Mouse (Mus musculus): Measurements from ENCODE around the gene Ubac2.

The Ubac2 gene

DNA sequence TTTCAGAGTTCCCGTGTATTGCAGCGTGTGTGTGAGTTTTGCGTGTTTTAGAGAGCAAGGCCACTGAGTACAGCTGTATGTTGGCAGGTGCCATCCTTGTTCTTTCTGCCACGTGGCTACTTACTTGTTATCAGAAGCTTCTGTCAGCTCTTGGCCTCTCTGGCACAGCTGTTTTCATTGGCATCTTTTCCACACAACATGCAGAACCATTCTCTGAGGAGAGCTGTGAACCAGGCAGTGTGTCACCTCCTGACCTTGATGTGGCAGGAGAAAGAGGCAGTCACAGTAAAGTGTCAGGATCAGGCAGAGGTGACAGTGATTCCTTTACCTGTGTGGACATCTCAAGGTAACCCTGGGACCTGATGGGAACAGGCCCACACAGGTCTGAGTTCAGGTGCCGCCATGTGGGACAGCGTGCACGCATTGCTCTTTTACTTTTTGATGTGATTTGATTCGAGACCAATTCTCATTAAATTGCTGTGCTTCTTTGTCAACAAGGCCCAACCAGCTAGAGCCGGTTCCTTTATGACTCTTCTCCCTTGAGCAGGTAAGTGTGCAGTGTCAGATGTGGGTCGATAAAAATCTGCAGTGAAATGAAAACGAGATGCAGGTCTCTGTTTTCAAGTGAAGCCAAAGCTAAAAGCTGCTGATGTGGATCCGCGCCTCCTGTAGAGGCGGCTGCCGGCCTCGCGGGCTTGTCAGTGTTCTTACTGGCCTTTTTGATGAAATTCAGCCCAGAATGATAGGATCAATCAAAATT lies 122.1 kb downstream of the Ubac2 start:
- no peak for DNase-seq (ENCODE audit: extremely low read depth, low read depth)

GRCm38 (mm10) chr14:122002224-122002623 lies 123.8 kb downstream of the Ubac2 start:
- DNase-seq (ENCODE audit: extremely low read depth, low read depth) = no peak

GRCm38 (mm10) chr14:122003812-122004211 lies 125.4 kb downstream of the Ubac2 start:
- no peak for DNase-seq (ENCODE audit: extremely low read depth, low read depth)

GRCm38 (mm10) chr14:122008261-122008660 lies 129.8 kb downstream of the Ubac2 start:
- DNase-seq (ENCODE audit: extremely low read depth, low read depth) = no peak

DNA sequence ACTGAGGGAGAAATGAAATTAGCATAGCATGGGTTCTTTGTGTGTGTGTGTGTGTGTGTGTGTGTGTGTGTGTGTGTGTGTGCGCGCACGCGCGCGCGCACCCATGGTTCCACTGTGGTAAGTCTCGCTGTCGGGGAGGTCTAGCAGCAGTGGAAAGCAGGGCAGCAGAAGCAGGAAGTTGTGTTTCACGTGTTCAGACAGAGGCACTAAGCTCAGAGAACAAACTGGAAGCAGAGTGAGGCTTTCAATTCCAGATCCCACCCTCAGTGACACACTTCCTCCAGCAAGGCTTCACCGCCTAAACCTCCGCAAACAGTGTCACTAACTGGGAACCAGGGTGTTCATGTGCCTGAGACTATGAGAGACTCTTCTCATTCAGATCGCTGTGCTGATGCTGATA lies 131.1 kb downstream of the Ubac2 start:
- no peak for DNase-seq (ENCODE audit: extremely low read depth, low read depth)

DNA sequence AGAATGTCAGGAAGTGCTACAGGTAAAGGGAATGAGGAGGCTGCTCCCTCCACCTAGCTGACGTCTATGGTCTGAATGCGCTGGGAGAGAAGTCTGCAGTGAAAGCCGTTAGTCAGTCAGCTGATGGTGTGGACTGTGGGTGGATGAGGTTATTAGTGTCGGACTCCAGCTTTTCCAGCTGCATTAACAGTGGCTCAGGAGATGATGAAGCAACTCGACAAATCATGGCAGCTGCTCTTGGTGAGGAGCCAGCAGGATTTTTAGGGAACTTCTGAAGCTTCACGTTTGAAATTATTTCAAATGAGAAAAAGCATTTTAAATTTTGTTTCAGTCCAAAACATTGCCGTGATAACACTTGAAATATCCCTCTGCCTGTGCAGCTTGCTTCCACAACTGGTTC lies 131.9 kb downstream of the Ubac2 start:
- DNase-seq (ENCODE audit: extremely low read depth, low read depth) = no peak

DNA sequence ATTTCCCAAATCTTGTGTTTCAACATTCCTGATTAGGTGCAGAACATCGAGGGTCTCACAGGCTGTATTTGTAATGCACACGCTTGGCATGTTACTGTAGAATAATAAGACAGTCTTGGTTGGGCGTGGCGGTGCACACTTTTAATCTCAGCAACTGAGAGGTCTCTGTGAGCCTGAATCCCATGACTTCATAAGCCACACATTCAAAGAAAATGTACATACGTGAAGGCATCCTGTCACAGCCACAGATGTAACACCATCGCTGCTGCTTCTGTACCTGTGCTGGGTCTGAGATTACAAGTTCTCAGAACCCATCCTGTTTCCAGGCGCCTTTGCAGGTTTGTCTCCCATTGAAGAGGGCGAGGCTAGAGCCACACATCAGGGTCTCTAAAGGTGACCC lies 133.3 kb downstream of the Ubac2 start:
- no peak for DNase-seq (ENCODE audit: extremely low read depth, low read depth)

GRCm38 (mm10) chr14:122012193-122012592 lies 133.8 kb downstream of the Ubac2 start:
- DNase-seq (ENCODE audit: extremely low read depth, low read depth) = no peak

DNA sequence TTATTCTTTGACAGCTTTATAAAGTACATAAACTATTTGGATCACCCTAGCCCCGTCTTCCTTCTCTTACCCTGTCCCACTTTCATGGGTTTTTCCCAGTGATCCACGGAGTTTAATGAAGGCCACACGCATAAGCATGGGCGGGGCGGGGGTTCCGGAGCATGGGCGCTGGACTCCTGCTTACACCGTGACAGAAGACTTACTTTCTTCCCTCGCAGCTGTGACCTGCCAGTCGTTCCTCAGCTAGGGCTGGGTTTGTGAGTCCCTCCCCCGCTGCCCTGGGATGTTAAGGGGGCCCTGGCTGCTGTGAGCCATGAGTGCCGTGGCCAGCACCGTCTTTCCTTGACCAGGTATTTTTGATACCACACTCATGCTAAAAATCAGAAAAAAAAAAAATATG lies 134.4 kb downstream of the Ubac2 start:
- no peak for DNase-seq (ENCODE audit: extremely low read depth, low read depth)

DNA sequence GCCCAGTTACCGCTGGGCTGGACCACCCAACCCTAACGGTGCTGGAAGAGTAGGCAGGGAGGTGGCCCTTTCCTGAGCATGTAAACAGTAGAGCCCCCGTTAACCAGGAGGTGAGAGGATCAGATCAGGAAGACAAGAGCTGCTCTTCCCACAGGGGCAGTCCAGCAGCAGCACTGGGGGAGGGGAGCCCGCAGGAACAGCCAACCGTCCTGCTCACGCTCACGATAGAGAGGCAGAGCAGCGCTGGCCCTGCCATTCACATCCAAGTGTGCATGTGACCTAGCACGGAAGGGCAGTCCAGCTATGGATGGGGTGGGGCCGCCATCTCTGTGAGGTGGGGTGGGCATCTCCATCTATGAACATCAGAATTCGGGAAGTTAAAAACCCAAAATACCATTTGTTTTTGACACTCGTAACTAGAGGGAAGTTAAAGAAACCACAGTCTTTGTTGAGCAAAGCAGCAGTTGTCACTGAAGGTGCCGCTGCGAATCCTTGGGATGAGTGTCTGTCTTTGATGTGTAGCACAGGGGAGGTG lies 135.1 kb downstream of the Ubac2 start:
- DNase-seq (ENCODE audit: extremely low read depth, low read depth) = no peak

DNA sequence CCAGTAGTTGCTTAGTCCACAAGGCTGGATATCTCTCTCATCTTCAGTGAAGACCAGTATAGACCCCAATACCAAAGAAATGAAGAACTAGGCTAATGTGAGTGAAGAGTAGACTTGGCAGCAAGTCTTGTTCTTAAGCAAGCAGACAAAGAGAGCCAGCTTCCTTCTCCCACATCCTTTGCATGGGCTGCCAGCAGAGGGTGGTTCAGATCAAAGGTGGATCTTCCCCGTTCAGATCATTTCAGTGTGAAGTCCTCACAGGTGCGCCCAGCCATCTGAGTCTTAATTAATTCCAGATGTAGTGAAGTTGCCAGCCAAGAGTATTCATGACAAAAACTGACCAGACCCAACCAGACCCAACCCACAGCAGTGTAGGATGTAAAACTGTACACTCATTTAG lies 139.5 kb downstream of the Ubac2 start:
- no peak for DNase-seq (ENCODE audit: extremely low read depth, low read depth)

- DNase-seq (ENCODE audit: extremely low read depth, low read depth) = no peak
Observed at GRCm38 (mm10) chr14:122019389-122019788, 141.0 kb downstream of the Ubac2 start.

DNA sequence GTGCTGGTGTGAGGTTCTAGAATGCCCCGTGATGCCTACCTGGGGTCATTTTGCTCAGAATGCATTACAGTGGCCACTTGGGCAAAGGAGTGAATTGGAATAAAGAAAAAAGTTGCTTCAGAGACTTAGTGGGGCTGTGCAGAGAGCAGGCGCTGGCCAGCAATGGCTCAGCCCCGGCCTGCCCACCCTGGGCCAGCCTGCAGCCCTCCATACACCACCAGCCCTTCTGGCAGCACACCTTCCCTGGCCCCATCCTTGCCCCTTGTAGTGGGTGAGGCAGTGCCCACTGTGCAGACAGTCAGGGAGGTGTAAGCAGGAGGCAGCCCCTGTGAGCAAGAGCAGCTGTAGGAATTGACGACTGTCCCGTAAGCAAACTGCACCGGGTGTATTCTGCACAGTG lies 142.1 kb downstream of the Ubac2 start:
- DNase-seq (ENCODE audit: extremely low read depth, low read depth) = no peak

GRCm38 (mm10) chr14:122023054-122023453 lies 144.6 kb downstream of the Ubac2 start:
- DNase-seq (ENCODE audit: extremely low read depth, low read depth) = no peak

GRCm38 (mm10) chr14:122023928-122024327 lies 145.5 kb downstream of the Ubac2 start:
- peak; percentile 86 for DNase-seq (ENCODE audit: extremely low read depth, low read depth)

DNA sequence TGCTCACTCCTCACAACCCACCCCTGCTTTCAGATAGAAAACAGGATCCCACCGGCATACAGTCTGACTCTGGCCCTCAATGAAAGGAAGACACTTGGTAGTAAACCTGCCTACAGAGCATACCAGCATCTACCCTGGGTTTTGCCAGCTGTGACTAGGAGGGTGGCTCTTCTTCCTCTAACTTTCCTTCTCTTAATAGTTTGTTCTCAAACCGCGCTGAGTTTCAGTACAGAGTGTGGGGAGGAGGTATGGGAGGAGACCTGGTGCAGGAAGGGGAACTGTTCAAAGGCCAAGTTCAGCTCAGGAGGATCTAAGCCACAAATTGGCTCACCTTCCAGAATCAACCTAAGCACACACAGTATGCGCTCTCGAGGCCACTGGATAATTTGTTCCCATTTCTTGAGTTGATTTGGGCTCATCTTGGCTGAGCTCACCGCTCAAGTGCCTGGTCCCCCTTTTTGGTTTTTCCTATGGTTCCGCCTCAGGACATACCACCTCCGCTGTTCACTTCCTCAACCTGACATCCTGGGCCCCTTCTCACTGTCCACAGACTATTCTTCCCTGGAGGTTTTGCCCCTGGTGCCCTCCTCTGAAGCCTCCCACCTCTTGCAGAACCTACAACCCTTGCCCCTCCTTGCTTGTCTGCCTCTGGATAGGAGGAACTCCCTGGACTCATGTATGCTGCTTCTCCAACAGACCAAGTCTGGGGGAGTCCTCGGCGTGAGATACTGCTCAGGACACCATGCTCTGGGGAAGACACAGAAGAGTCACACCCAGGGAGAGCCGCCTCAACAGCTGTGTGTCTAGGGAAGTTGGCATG lies 150.7 kb downstream of the Ubac2 start:
- DNase-seq (ENCODE audit: extremely low read depth, low read depth) = no peak

GRCm38 (mm10) chr14:122029851-122030250 lies 151.4 kb downstream of the Ubac2 start:
- no peak for DNase-seq (ENCODE audit: extremely low read depth, low read depth)

DNA sequence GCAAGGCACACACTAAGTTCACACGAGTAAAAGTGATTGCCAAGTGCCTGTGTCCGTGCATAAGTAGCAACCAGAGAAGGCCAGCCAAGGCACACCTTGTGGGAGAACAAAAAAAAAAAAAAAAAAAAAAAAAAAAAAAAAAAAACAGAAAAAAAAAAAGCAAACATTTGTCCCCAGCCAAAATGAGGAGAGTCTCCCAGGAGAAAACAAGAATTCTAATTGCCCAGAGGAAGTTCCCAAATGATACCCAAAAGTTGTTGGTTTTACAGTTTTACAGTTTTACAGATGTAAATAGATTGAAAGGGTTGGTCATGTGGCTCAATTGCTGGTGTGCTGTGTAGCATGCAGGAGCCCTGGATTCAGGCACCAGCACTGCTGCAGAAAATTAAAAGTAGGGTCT lies 153.6 kb downstream of the Ubac2 start:
- no peak for DNase-seq (ENCODE audit: extremely low read depth, low read depth)

- DNase-seq (ENCODE audit: extremely low read depth, low read depth) = no peak
Observed at GRCm38 (mm10) chr14:122034451-122034850, 156.0 kb downstream of the Ubac2 start, which contains the start of gene Timm8a2. TSS of gene Timm8a2 (plus strand) at chr14:122034674.

DNA sequence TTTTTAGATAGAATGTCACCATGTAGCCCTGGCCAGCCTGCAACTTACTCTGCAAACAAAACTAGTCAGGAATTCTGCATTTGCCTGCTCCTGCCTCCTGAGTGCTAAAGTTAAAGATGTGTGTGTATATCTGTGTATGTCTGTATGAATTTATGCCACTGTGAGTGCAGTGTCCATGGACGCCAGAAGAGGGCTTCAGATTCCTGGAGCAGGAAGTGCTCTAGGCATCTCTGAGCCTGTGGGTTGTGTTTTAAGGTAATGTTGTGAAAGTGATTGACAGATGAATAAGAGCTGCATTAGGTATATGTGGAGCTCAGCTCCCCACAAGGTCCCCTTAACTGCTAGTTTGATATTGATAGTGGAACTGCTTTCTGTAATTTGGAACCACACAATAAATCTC lies 156.8 kb downstream of the Ubac2 start:
- DNase-seq (ENCODE audit: extremely low read depth, low read depth) = no peak

GRCm38 (mm10) chr14:122035860-122036259 lies 157.4 kb downstream of the Ubac2 start:
- DNase-seq (ENCODE audit: extremely low read depth, low read depth) = no peak

- DNase-seq (ENCODE audit: extremely low read depth, low read depth) = no peak
Observed at GRCm38 (mm10) chr14:122038874-122039647, 160.6 kb downstream of the Ubac2 start.

Data from MEL-GATA-1-ER (cell line).